Mouse (Mus musculus) embryonic facial prominence, embryonic 13.5 days (tissue): ENCODE results near the gene Crcp. TPM values are rescaled to one million over a fixed set of nuclear protein-coding genes. Genes with fewer than 3 reads are reported as not detected.

Experiments
- ATAC-seq: fragments of 200-750 bp; cut with Nextera tagmentation; 2 replicates; pipeline ENCODE4 v1.8.0; 2017; ENCODE audit warnings: low read depth; ENCODE audit not compliant: insufficient number of reproducible peaks, insufficient read depth, low FRiP score, low TSS enrichment
- H3K27ac ChIP-seq: fragments of 300-500 bp; sonication (generic); 2 replicates; pipeline ENCODE4 v1.5.1; 2015; ENCODE audit warnings: moderate library complexity, mild to moderate bottlenecking, inconsistent platforms
- H3K27me3 ChIP-seq: fragments of 300-500 bp; sonication (generic); 2 replicates; pipeline ENCODE4 v1.6.1; 2015; ENCODE audit warnings: mild to moderate bottlenecking, inconsistent platforms
- H3K36me3 ChIP-seq: fragments of 300-500 bp; sonication (generic); 2 replicates; pipeline ENCODE4 v1.6.1; 2015; ENCODE audit warnings: mild to moderate bottlenecking, inconsistent platforms
- H3K4me1 ChIP-seq: fragments of 300-500 bp; sonication (generic); 2 replicates; pipeline ENCODE4 v1.6.1; 2015; ENCODE audit warnings: inconsistent platforms
- H3K4me2 ChIP-seq: fragments of 300-500 bp; sonication (generic); 2 replicates; pipeline ENCODE4 v1.6.1; 2015; ENCODE audit warnings: moderate library complexity, mild to moderate bottlenecking, inconsistent platforms
- H3K4me3 ChIP-seq: fragments of 300-500 bp; sonication (generic); 2 replicates; pipeline ENCODE4 v1.5.1; 2015; ENCODE audit warnings: mild to moderate bottlenecking, inconsistent platforms
- H3K9ac ChIP-seq: fragments of 300-500 bp; sonication (generic); 2 replicates; pipeline ENCODE4 v1.6.1; 2015; ENCODE audit warnings: mild to moderate bottlenecking, inconsistent platforms
- H3K9me3 ChIP-seq: fragments of 300-500 bp; sonication (generic); 2 replicates; pipeline ENCODE4 v1.6.1; 2016; ENCODE audit warnings: inconsistent platforms
- WGBS: fragments of 180-500 bp; shearing (Covaris S2); methylation state at CpG from one replicate; pipeline ENCODE4 v1.1.7; 2015; ENCODE audit warnings: mixed read lengths; 5-methylcytosine and 5-hydroxymethylcytosine counted together
- polyA plus RNA-seq: library from polyadenylated mRNA; unstranded; fragments of >200 nt; fragmentation: Nextera tagmentation; extraction: Ambion mirVana; gene quantifications from 2 replicates; pipeline ENCODE4 v1.2.1, GENCODE M21; 2015

Crcp gene
- polyA plus RNA-seq, 1 experiment from 2014 or later = 47.1 TPM

DNA sequence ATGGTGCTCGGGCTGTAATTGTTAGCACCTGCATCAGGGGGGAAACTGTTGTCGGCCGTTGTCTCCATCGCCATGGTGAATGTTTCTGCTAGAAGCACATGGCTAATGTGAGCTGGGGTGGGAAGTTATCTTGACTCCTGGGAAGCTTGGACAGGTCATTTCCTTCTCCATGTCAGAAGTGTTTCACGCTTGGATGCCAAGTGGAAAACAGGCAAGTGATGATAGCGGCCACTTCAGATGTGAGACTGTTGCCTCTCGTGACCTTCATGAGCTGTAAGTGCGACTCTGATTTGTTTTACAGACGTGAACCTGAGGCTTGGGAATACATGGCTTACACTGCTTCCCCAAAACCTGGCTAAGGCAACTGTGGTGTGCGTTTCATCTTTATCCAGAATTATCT lies 17.5 kb downstream of the Crcp start:
- 75% methylated on average over 10 of the region's 10 CpGs for WGBS
- H3K27me3 ChIP-seq = no peaks in the 10 kb centered on the region

GRCm38 (mm10) chr5:130047013-130047412 lies 17.9 kb downstream of the Crcp start:
- no peak for ATAC-seq
- 0 out of 2 replicates have a peak, but pooled peaks cover 5% of the 10 kb centered on the region for H3K4me1 ChIP-seq
- H3K9ac ChIP-seq = no peak overlapping the region
- 87% methylated on average over 6 of the region's 6 CpGs for WGBS
- H3K36me3 ChIP-seq = peaks cover 78% of the 10 kb centered on the region
- H3K27ac ChIP-seq = no peak overlapping the region
- H3K27me3 ChIP-seq = no peaks in the 10 kb centered on the region
- no peak overlapping the region for H3K4me3 ChIP-seq
- H3K4me2 ChIP-seq = no peak overlapping the region
- no peaks in the 10 kb centered on the region for H3K9me3 ChIP-seq

More for the DNA sequence above, 17.5 kb downstream of the Crcp start:
- H3K27ac ChIP-seq = no peak overlapping the region
- no peak for ATAC-seq
- no peak overlapping the region for H3K4me2 ChIP-seq
- H3K36me3 ChIP-seq = peaks cover 81% of the 10 kb centered on the region
- H3K4me3 ChIP-seq = no peak overlapping the region
- H3K9ac ChIP-seq = no peak overlapping the region
- H3K9me3 ChIP-seq = no peaks in the 10 kb centered on the region
- 0 out of 2 replicates have a peak, but pooled peaks cover 5% of the 10 kb centered on the region for H3K4me1 ChIP-seq

DNA sequence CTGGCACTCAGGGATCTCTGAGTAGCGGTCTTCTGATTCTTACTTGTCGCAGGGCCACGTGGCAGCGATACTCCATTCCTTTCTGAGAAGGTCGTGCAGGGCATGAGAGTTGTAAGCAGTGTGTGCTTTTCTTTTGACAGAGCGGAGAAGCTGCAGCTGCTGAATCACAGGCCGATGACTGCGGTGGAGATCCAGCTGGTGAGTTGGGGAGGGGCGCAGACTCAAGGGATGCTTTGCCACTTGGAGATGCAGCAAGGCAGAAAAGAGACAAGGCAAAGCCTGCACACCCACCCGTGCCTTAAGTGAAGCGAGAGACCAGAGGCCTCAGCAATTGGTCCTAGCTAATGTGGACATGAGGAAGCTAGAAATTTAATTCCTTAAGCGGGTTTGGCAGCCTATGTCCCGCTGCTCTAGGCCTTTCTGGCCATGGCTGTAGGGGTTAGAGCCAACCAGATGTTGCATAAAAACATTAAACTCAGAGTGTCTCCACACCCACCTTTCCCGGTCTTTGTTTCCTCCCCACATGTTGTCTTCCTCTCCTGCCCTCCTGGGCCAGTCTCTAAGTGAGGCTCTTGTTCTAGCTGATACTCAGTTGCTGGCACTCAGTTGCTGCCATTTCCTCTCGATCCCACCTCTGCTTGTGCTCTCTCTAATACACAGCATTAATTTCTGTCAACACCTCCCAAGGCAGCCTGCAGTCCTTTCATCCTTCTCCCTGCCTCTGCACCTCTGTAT lies 19.9 kb downstream of the Crcp start:
- H3K27ac ChIP-seq = no peak overlapping the region
- no peak overlapping the region for H3K4me3 ChIP-seq
- no peak for ATAC-seq
- no peaks in the 10 kb centered on the region for H3K27me3 ChIP-seq
- peaks cover 75% of the 10 kb centered on the region for H3K36me3 ChIP-seq
- 0 out of 2 replicates have a peak, but pooled peaks cover 5% of the 10 kb centered on the region for H3K4me1 ChIP-seq
- 87% methylated on average over 15 of the region's 15 CpGs for WGBS
- no peaks in the 10 kb centered on the region for H3K9me3 ChIP-seq
- H3K4me2 ChIP-seq = no peak overlapping the region
- no peak overlapping the region for H3K9ac ChIP-seq

DNA sequence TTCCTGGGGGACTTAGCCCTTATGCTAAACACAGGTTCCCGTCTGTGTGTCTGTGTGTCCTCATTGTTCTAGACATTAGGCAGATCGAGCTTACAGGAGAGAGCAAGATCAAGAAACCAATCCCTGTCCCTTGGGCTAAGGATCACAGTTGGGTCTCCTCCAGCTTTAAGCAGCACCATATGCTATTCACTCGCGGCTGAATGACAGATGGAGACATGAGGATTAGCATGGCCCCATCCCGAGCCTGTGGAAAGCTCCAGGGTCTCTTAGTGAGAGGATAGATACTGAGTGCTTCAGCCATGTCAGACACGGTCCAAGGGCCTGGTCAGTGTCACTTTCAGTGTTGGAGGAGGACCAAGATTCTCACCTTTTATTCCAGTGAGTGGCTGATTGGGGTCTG lies 21.3 kb downstream of the Crcp start:
- 50% methylated on average over 6 of the region's 6 CpGs for WGBS
- no peak for ATAC-seq

DNA sequence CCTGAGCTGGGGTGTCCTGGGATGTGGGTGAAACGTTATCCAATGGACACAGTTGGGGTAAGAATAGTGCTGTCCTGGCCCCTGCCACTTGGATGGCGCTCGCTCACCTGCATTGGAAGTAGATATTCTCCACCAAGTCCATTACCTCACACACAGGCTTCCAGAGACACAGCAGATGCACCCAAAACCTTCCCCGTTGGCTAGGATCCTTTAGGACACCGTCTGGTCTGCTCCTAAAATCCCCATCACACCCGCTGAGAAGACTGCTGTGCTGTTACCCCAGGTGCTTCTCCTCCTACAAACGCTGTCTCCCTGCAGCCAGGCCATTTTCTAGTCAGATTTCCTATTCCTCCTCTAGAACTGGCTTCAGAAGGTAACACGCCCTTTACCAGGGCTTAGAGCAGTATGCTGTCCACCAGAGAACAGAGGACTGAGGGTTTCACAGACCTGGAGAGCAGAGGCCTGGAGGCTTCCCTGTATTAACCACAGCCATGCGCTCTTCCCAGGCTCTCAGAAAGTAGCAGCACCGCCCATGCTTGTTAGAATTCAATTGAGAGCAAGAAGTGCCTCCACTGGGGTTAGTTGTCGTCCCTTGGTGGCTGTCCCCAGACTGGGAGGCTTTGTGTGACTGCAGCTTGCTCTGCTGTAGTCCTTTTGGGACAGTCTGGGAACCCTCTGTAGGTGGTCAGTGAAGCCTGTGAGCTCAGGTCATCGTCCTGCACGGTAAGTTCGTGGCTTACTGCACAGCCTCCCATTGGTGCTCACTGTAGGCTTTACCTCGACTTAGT lies 22.2 kb downstream of the Crcp start:
- ATAC-seq = no peak
- Histone ChIP-seq H3K9me3 (no peaks in the 10 kb centered on the region), H3K9ac (no peak overlapping the region), H3K36me3 (peaks cover 69% of the 10 kb centered on the region), H3K27me3 (no peaks in the 10 kb centered on the region), H3K4me1 (0 out of 2 replicates have a peak, but pooled peaks cover 5% of the 10 kb centered on the region), H3K4me2 (no peak overlapping the region), H3K4me3 (no peak overlapping the region), H3K27ac (no peak overlapping the region)
- 84% methylated on average over 15 of the region's 15 CpGs for WGBS

More for the DNA sequence above, 21.3 kb downstream of the Crcp start:
- no peak overlapping the region for H3K9ac ChIP-seq
- H3K4me3 ChIP-seq = no peak overlapping the region
- H3K4me2 ChIP-seq = no peak overlapping the region
- no peaks in the 10 kb centered on the region for H3K9me3 ChIP-seq
- no peaks in the 10 kb centered on the region for H3K27me3 ChIP-seq
- H3K36me3 ChIP-seq = peaks cover 74% of the 10 kb centered on the region
- H3K4me1 ChIP-seq = 0 out of 2 replicates have a peak, but pooled peaks cover 5% of the 10 kb centered on the region
- no peak overlapping the region for H3K27ac ChIP-seq

DNA sequence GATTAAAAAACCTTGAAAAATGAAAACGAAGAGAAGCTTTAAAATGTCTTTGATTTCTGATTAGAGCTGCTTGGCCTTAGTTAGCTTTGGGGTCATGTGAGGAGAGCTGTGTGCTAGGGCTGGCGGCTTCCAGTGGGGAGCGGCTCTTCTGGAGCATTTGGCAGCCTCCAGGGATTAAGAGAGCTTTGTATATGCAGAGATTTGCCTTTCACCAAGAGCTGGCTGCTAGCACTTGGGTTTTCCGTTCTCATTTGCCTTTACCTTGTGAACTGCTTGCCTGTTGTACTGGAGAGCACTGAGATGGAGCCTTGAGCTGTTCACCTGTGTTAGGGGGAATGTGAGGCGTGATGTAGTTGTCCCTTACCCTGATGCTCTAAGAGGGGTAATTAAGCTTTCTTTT lies 23.4 kb downstream of the Crcp start:
- Histone ChIP-seq H3K36me3 (peaks cover 57% of the 10 kb centered on the region), H3K27me3 (no peaks in the 10 kb centered on the region), H3K4me1 (0 out of 2 replicates have a peak, but pooled peaks cover 5% of the 10 kb centered on the region), H3K4me2 (no peak overlapping the region), H3K9me3 (no peaks in the 10 kb centered on the region), H3K27ac (no peak overlapping the region), H3K4me3 (no peak overlapping the region), H3K9ac (no peak overlapping the region)
- ATAC-seq = no peak
- WGBS = 73% methylated on average over 5 of the region's 5 CpGs

GRCm38 (mm10) chr5:130052955-130053354 lies 23.9 kb downstream of the Crcp start:
- 93% methylated on average over 6 of the region's 6 CpGs for WGBS
- 0 out of 2 replicates have a peak, but pooled peaks cover 5% of the 10 kb centered on the region for H3K4me1 ChIP-seq
- no peaks in the 10 kb centered on the region for H3K9me3 ChIP-seq
- no peak overlapping the region for H3K4me2 ChIP-seq
- H3K9ac ChIP-seq = no peak overlapping the region
- H3K4me3 ChIP-seq = no peak overlapping the region
- H3K27me3 ChIP-seq = no peaks in the 10 kb centered on the region
- no peak for ATAC-seq
- H3K27ac ChIP-seq = no peak overlapping the region
- peaks cover 54% of the 10 kb centered on the region for H3K36me3 ChIP-seq

- H3K4me2 ChIP-seq = no peak overlapping the region
- no peak overlapping the region for H3K9ac ChIP-seq
- no peak overlapping the region for H3K27ac ChIP-seq
- H3K4me1 ChIP-seq = 0 out of 2 replicates have a peak, but pooled peaks cover 1% of the 10 kb centered on the region
- no peaks in the 10 kb centered on the region for H3K27me3 ChIP-seq
- no peak for ATAC-seq
- 95% methylated on average over 4 of the region's 4 CpGs for WGBS
- H3K36me3 ChIP-seq = peaks cover 55% of the 10 kb centered on the region
- no peaks in the 10 kb centered on the region for H3K9me3 ChIP-seq
- H3K4me3 ChIP-seq = no peak overlapping the region
Measured at GRCm38 (mm10) chr5:130055688-130056087, 26.6 kb downstream of the Crcp start.

DNA sequence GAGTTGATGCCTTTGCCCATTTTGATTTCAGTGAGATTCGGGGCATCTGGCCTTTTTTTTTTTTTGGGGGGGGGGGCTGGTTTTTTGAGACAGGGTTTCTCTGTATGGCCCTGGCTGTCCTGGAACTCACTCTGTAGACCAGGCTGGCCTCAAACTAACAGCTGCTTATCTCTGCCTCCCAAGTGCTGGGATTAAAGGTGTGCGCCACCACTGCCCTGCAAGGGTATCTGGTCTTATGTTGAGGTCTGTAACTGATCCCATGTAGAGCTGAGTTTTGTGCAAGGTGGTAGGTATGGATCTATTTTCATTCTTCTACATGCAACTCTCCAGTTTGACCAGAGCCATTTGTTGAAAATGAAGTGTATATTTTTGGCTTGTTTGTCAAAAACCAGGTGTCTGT lies 27.2 kb downstream of the Crcp start:
- Histone ChIP-seq H3K4me3 (no peak overlapping the region), H3K9ac (no peak overlapping the region), H3K4me1 (no peaks in the 10 kb centered on the region), H3K27ac (no peak overlapping the region), H3K27me3 (no peaks in the 10 kb centered on the region), H3K9me3 (no peaks in the 10 kb centered on the region), H3K36me3 (peaks cover 53% of the 10 kb centered on the region), H3K4me2 (no peak overlapping the region)
- whole genome bisulfite sequencing = 89% methylated on average over 2 of the region's 2 CpGs
- no peak for ATAC-seq

DNA sequence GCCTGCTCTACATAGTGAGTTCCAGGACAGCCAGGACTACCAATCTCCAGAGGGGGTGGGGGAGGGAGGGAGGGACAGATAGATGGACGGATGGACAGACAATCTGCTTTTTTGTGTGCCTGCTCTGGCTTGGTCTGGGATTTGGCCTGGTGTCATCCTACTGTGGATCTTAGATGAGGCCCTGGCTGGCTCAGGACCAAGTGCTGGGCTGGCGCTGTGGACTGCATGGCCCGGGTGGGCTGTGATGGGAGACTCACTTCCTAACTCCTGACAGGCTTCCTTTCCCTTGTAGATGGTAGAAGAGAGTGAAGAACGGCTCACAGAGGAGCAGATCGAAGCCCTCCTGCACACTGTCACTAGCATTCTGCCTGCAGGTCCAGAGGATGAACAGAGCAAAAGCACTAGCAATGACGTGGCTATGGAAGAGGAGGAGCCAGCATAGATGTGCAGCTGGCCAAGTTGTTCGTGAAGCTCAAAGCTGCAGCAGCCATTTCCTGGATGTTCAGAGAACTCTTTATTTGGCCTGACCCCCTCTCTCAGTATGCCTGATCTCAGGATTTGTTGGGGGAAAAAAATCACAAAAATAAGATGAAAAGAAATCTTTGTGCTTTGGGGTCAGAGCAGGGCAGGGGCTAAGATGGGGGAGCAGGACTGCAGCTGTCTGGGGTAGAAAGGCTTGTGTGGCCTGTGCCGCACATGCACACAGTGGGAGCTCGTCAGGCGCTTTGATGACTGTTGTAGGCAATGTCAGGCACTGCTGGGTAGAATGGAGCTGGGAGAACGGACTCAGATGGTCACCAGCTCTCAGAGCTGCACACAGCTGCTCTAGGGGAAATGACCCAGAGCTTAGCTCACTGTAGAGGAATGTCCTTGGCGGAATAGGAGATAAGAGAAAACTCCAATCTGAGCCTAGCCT lies 30.6 kb downstream of the Crcp start:
- H3K27me3 ChIP-seq = no peaks in the 10 kb centered on the region
- 80% methylated on average over 12 of the region's 12 CpGs for WGBS
- no peaks in the 10 kb centered on the region for H3K9me3 ChIP-seq
- no peak for ATAC-seq
- no peak overlapping the region for H3K9ac ChIP-seq
- no peaks in the 10 kb centered on the region for H3K4me1 ChIP-seq
- H3K4me2 ChIP-seq = no peak overlapping the region
- peaks cover 44% of the 10 kb centered on the region for H3K36me3 ChIP-seq
- H3K4me3 ChIP-seq = no peak overlapping the region
- H3K27ac ChIP-seq = no peak overlapping the region

- Histone ChIP-seq H3K9ac (no peak overlapping the region), H3K4me3 (no peak overlapping the region), H3K27me3 (no peaks in the 10 kb centered on the region), H3K4me1 (no peaks in the 10 kb centered on the region), H3K9me3 (no peaks in the 10 kb centered on the region), H3K27ac (no peak overlapping the region), H3K36me3 (peaks cover 38% of the 10 kb centered on the region), H3K4me2 (no peak overlapping the region)
- WGBS = 94% methylated on average over 4 of the region's 4 CpGs
- no peak for ATAC-seq
Measured at GRCm38 (mm10) chr5:130060329-130060665, 31.2 kb downstream of the Crcp start.
